Mouse (Mus musculus) MEL (cell line): ENCODE measurements at regions not wholly inside any gene's neighbourhood (a gene's known extent, or its start where the extent isn't known, plus 50 kb on each side); places are given as distances from the start of the nearest gene placed in this dataset.

Experiments used
- DNase-seq: peaks from one replicate; pipeline ENCODE4 v3.0.0; 2011; ENCODE audit warnings: low read depth, low spot score
- H3K27ac ChIP-seq: 2 replicates; pipeline ENCODE4 v1.5.1; 2012; ENCODE audit warnings: low read depth, mild to moderate bottlenecking, control low read depth, low read length, moderate library complexity; ENCODE audit not compliant: control insufficient read depth
- H3K27me3 ChIP-seq, 2 experiments: fragments of 150-350 bp in 1 of 2; sonication (generic) in 1 of 2; 2 replicates each; pipeline ENCODE4 v1.6.1; 2012; ENCODE audit warnings: low read length in 2 of 2, mild to moderate bottlenecking in 2 of 2, improper control_type of control experiment in 1 of 2, moderate library complexity in 1 of 2; ENCODE audit not compliant: insufficient read depth in 2 of 2, control insufficient read depth in 1 of 2
- H3K36me3 ChIP-seq, 2 experiments: 2 replicates each; pipeline ENCODE4 v1.6.1; 2012 to 2014; ENCODE audit warnings: low read length in 2 of 2, improper control_type of control experiment in 1 of 2, inconsistent platforms in 1 of 2, mild to moderate bottlenecking in 1 of 2; ENCODE audit not compliant: insufficient read depth in 2 of 2, control insufficient read depth in 1 of 2
- H3K4me1 ChIP-seq, 2 experiments: fragments of 150-350 bp in 1 of 2; sonication (generic) in 1 of 2; 2 replicates each; pipeline ENCODE4 v1.6.1; 2012; ENCODE audit warnings: low read length in 2 of 2, improper control_type of control experiment in 1 of 2, mild to moderate bottlenecking in 1 of 2; ENCODE audit not compliant: insufficient read depth in 2 of 2, control insufficient read depth in 1 of 2
- H3K4me3 ChIP-seq, 2 experiments: fragments of 150-350 bp in 1 of 2; sonication (generic) in 1 of 2; 2 replicates each; pipeline ENCODE4 v1.5.1; 2012; ENCODE audit warnings: low read depth in 2 of 2, low read length in 2 of 2, mild to moderate bottlenecking in 2 of 2, moderate library complexity in 2 of 2, control low read depth in 1 of 2, improper control_type of control experiment in 1 of 2; ENCODE audit not compliant: control insufficient read depth in 1 of 2, insufficient read depth in 1 of 2
- H3K79me2 ChIP-seq: 2 replicates; pipeline ENCODE4 v1.6.1; 2012; ENCODE audit warnings: mild to moderate bottlenecking, low read length, moderate library complexity; ENCODE audit not compliant: control insufficient read depth, poor library complexity, insufficient read depth
- H3K9ac ChIP-seq: 2 replicates; pipeline ENCODE4 v1.6.1; 2012; ENCODE audit warnings: low read depth, mild to moderate bottlenecking, control low read depth, low read length, moderate library complexity; ENCODE audit not compliant: control insufficient read depth, poor library complexity, severe bottlenecking
- H3K9me3 ChIP-seq: fragments of 150-350 bp; sonication (generic); replicated peaks from 2 replicates; pipeline ENCODE4 v1.6.1; 2012; ENCODE audit warnings: mild to moderate bottlenecking, low read length, improper control_type of control experiment, moderate library complexity; ENCODE audit not compliant: insufficient read depth
- CHD1 ChIP-seq: IDR thresholded peaks from 2 replicates; pipeline ENCODE4 v1.6.1; 2012; ENCODE audit warnings: low read depth, mild to moderate bottlenecking, inconsistent platforms, low read length, improper control_type of control experiment
- CTCF ChIP-seq, 3 experiments: IDR thresholded peaks in 2 of 3; conservative IDR thresholded peaks in 1 of 3; 2 replicates each; pipeline ENCODE4 v1.5.1; 2011 to 2012; ENCODE audit warnings: low read length in 3 of 3, low read depth in 2 of 3, mild to moderate bottlenecking in 2 of 3, improper control_type of control experiment in 1 of 3, inconsistent platforms in 1 of 3, mixed read lengths in 1 of 3, moderate library complexity in 1 of 3; ENCODE audit not compliant: control insufficient read depth in 1 of 3, insufficient read depth in 1 of 3, poor library complexity in 1 of 3, severe bottlenecking in 1 of 3
- GATA1 ChIP-seq: IDR thresholded peaks from 2 replicates; pipeline ENCODE4 v1.6.1; 2011; ENCODE audit warnings: low read depth, low read length, improper control_type of control experiment
- HCFC1 ChIP-seq: IDR thresholded peaks from 2 replicates; pipeline ENCODE4 v1.6.1; 2012; ENCODE audit warnings: low read depth, mild to moderate bottlenecking, inconsistent platforms, low read length, improper control_type of control experiment, moderate library complexity
- JUND ChIP-seq: IDR thresholded peaks from 2 replicates; pipeline ENCODE4 v1.6.1; 2011; ENCODE audit warnings: low read depth, mild to moderate bottlenecking, improper control_type of control experiment, low read length
- MAX ChIP-seq: IDR thresholded peaks from 2 replicates; pipeline ENCODE4 v1.6.1; 2011; ENCODE audit warnings: low read length, improper control_type of control experiment
- MAZ ChIP-seq: IDR thresholded peaks from 2 replicates; pipeline ENCODE4 v1.6.1; 2012; ENCODE audit warnings: low read depth, mild to moderate bottlenecking, inconsistent platforms, low read length, improper control_type of control experiment
- MXI1 ChIP-seq: IDR thresholded peaks from 2 replicates; pipeline ENCODE4 v1.6.1; 2011; ENCODE audit warnings: mild to moderate bottlenecking, low read depth, low read length, improper control_type of control experiment
- MYB ChIP-seq: IDR thresholded peaks from 2 replicates; pipeline ENCODE4 v1.6.1; 2011; ENCODE audit warnings: mild to moderate bottlenecking, low read depth, low read length, improper control_type of control experiment
- MYC ChIP-seq: IDR thresholded peaks from 2 replicates; pipeline ENCODE4 v1.6.1; 2011; ENCODE audit warnings: low read depth, mild to moderate bottlenecking, low read length, improper control_type of control experiment, moderate library complexity
- NELFE ChIP-seq: IDR thresholded peaks from 2 replicates; pipeline ENCODE4 v1.6.1; 2011; ENCODE audit warnings: low read depth, low read length, improper control_type of control experiment
- NRF1 ChIP-seq: IDR thresholded peaks from 2 replicates; pipeline ENCODE4 v1.6.1; 2014; ENCODE audit warnings: low read depth, mild to moderate bottlenecking, inconsistent platforms, low read length, improper control_type of control experiment, moderate library complexity; ENCODE audit not compliant: poor library complexity, insufficient read depth, severe bottlenecking
- SIN3A ChIP-seq: IDR thresholded peaks from 2 replicates; pipeline ENCODE4 v1.6.1; 2012; ENCODE audit warnings: low read length, improper control_type of control experiment, inconsistent platforms
- SMC3 ChIP-seq: IDR thresholded peaks from 2 replicates; pipeline ENCODE4 v1.6.1; 2011; ENCODE audit warnings: low read depth, low read length, improper control_type of control experiment
- TAL1 ChIP-seq: IDR thresholded peaks from 2 replicates; pipeline ENCODE4 v1.6.1; 2012; ENCODE audit warnings: mild to moderate bottlenecking, inconsistent platforms, low read length, moderate library complexity, mixed read lengths
- TBP ChIP-seq: IDR thresholded peaks from 2 replicates; pipeline ENCODE4 v1.8.0; 2011; ENCODE audit warnings: low read depth, low read length, improper control_type of control experiment
- TCF12 ChIP-seq: IDR thresholded peaks from 2 replicates; pipeline ENCODE4 v1.6.1; 2014; ENCODE audit warnings: low read depth, mild to moderate bottlenecking, inconsistent platforms, low read length, improper control_type of control experiment, moderate library complexity
- UBTF ChIP-seq: IDR thresholded peaks from 2 replicates; pipeline ENCODE4 v1.6.1; 2012; ENCODE audit warnings: low read depth, mild to moderate bottlenecking, inconsistent platforms, low read length, improper control_type of control experiment, moderate library complexity, borderline replicate concordance; ENCODE audit not compliant: insufficient read depth
- ZNF384 ChIP-seq: IDR thresholded peaks from 2 replicates; pipeline ENCODE4 v1.6.1; 2012; ENCODE audit warnings: low read depth, mild to moderate bottlenecking, inconsistent platforms, low read length, improper control_type of control experiment

GRCm38 (mm10) chr8:28148599-28149452, 701.4 kb downstream of the Poteg start:
- no peak overlapping the region for H3K4me3 ChIP-seq
- no peak overlapping the region for H3K9ac ChIP-seq
- TF ChIP-seq TCF12, result no peak
- no peak for TF ChIP-seq MAX
- TF ChIP-seq SMC3, result no peak
- no peaks in the 10 kb centered on the region for H3K9me3 ChIP-seq
- H3K27me3 ChIP-seq, result no peaks in the 10 kb centered on the region
- H3K27ac ChIP-seq, result no peak overlapping the region
- H3K79me2 ChIP-seq, result no peaks in the 10 kb centered on the region
- DNase-seq, result no peak
- no peaks in the 10 kb centered on the region for H3K4me1 ChIP-seq
- no peaks in the 10 kb centered on the region for H3K36me3 ChIP-seq

- TF ChIP-seq SIN3A (no peak), JUND (no peak), TBP (no peak), MYC (no peak), TAL1 (no peak), NELFE (no peak), MXI1 (no peak), UBTF (no peak), CHD1 (no peak), ZNF384 (no peak), GATA1 (no peak), MYB (no peak), HCFC1 (no peak), MAX (no peak), NRF1 (no peak), MAZ (no peak), SMC3 (no peak), CTCF (IDR thresholded peaks at IDR 0.05 in 2 of 3, conservative IDR thresholded peaks at IDR 0.05 in 1 of 3; ENCODE audit: control insufficient read depth in 1 of 3, insufficient read depth in 1 of 3, low read depth in 2 of 3, low read length in 3 of 3, poor library complexity in 1 of 3, severe bottlenecking in 1 of 3) (no peak)
- Histone ChIP-seq H3K4me3 (no peak overlapping the region), H3K27me3 (no peaks in the 10 kb centered on the region), H3K79me2 (no peaks in the 10 kb centered on the region), H3K9ac (no peak overlapping the region), H3K4me1 (no peaks in the 10 kb centered on the region), H3K9me3 (no peaks in the 10 kb centered on the region), H3K36me3 (no peaks in the 10 kb centered on the region), H3K27ac (no peak overlapping the region)
- no peak for DNase-seq
Measured at GRCm38 (mm10) chr8:28149453-28149767, 701.9 kb downstream of the Poteg start.
